In genomic region chr6:117110291-117110690, GRCm38 (mm10) we compare ENCODE assay signal across 13 mouse cellular contexts. TPM values are rescaled to one million over a fixed set of nuclear protein-coding genes. Genes with fewer than 3 reads are reported as not detected.
"Had no signal": no experiment of that assay in that cellular context is flagged by ENCODE, and none has a peak within 500 bp of the region (broad histone marks: within the 10 kb centered on the region; RNA-seq: fewer than 3 reads in every experiment).

No protein-coding gene starts in this region.

- DNase-seq: retina, postnatal 1 day; right cerebral cortex, adult 18-20 months; right cerebral cortex, postnatal 14 days; right cerebral cortex, postnatal 25 days; right cerebral cortex, postnatal 4 days; spleen, adult 18-20 months; thymus, adult 18-20 months; thymus, adult 2 months; thymus, postnatal 14 days; thymus, postnatal 25 days; thymus, postnatal 36 days; thymus, postnatal 4 days had no signal

RNA-seq across cellular contexts. Expression of gene Cxcl12, which starts 58.0 kb away (rescaled TPM):
- total RNA-seq: neutrophil, adult 5-6 weeks had no signal
